Mouse (Mus musculus) liver, embryonic 12.5 days (tissue): ENCODE measurements around the gene Mdc1. TPM values are rescaled to one million over a fixed set of nuclear protein-coding genes. Genes with fewer than 3 reads are reported as not detected.

Source experiments
- ATAC-seq: fragments of 200-750 bp; cut with Nextera tagmentation; 2 replicates; pipeline ENCODE4 v1.8.0; 2017; ENCODE audit warnings: moderate number of reproducible peaks, mild to moderate bottlenecking, moderate library complexity
- H3K27ac ChIP-seq: fragments of 300-500 bp; sonication (generic); 2 replicates; pipeline ENCODE4 v1.5.1; 2016; ENCODE audit warnings: mild to moderate bottlenecking
- H3K27me3 ChIP-seq: fragments of 300-500 bp; sonication (generic); replicated peaks from 2 replicates; pipeline ENCODE4 v1.6.1; 2016; ENCODE audit warnings: mild to moderate bottlenecking, moderate library complexity
- H3K36me3 ChIP-seq: fragments of 300-500 bp; sonication (generic); 2 replicates; pipeline ENCODE4 v1.6.1; 2016; ENCODE audit warnings: mild to moderate bottlenecking, moderate library complexity
- H3K4me1 ChIP-seq: fragments of 300-500 bp; sonication (generic); 2 replicates; pipeline ENCODE4 v1.6.1; 2016
- H3K4me2 ChIP-seq: fragments of 300-500 bp; sonication (generic); 2 replicates; pipeline ENCODE4 v1.6.1; 2016; ENCODE audit warnings: mild to moderate bottlenecking, moderate library complexity
- H3K4me3 ChIP-seq: fragments of 300-500 bp; sonication (generic); 2 replicates; pipeline ENCODE4 v1.5.1; 2016; ENCODE audit warnings: mild to moderate bottlenecking, moderate library complexity
- H3K9ac ChIP-seq: fragments of 300-500 bp; sonication (generic); 2 replicates; pipeline ENCODE4 v1.6.1; 2016; ENCODE audit warnings: mild to moderate bottlenecking, moderate library complexity
- H3K9me3 ChIP-seq: fragments of 300-500 bp; sonication (generic); replicated peaks from 2 replicates; pipeline ENCODE4 v1.6.1; 2016; ENCODE audit warnings: mild to moderate bottlenecking, moderate library complexity
- WGBS: fragments of 180-500 bp; shearing (Covaris S2); methylation state at CpG from one replicate; pipeline ENCODE4 v1.1.7; 2016; ENCODE audit not compliant: insufficient replicate concordance; 5-methylcytosine and 5-hydroxymethylcytosine counted together
- polyA plus RNA-seq: library from polyadenylated mRNA; unstranded; fragments of >200 nt; fragmentation: Nextera tagmentation; extraction: Ambion mirVana; gene quantifications from 2 replicates; pipeline ENCODE4 v1.2.1, GENCODE M21; 2016

Mdc1 gene
- 14.2 and 15.0 TPM in 2 replicates for polyA plus RNA-seq

DNA sequence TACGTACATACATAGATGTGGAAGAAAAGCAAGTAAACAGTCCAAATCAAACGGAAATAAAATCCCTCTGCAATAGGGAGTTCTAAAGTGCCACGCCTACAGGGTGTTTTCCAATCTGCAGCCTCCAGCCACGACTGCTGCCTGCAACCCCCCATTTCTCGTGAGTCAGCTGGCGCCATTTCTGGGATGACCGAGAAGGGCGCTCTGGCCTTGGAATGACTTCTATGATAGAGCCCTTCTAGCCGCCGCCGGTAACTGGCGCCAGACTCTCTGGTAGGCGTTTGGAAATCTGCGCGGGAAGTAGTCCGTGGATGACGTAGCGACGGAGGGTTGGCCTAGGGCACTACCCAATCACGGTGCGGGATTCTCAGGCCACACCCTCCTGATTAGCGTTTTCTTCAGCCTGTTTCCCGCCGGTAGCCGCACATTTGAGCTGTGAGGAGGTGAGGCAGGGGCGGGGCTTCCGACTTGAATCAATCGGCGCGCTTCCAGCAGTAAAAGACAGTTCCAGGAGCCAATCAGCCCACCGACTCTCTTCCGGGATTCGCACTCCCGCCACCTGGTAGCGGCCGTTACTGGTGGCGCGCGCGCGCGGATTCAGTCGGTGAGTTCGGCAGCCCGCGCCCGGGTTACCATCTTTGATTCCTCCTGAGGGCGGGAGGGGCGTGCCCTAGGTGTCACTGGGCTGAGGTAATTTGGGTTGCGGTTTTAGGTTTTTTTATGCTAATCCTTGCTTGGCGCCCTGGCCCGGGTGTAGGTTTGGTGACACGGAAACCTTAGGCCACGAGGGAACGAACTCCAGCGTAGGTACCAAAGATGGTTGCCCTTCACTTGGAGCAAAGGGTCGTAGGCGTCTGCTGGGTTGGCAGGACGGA, at the start of gene Mdc1:
TSS of gene Mdc1 (plus strand) at position 440 of the 875 bp plus-strand sequence.
- peak within 1 kb of the TSS; percentile 80 for H3K4me2 ChIP-seq
- H3K27ac ChIP-seq: peak within 1 kb of the TSS; percentile 96
- H3K9me3 ChIP-seq: no peaks in the 10 kb centered on the region
- ATAC-seq: peak; percentile 87
- H3K9ac ChIP-seq: peak within 1 kb of the TSS; percentile 80
- no peaks in the 10 kb centered on the region for H3K27me3 ChIP-seq
- under 1% methylated on average over 59 of the region's 59 CpGs for WGBS
- peaks cover 45% of the 10 kb centered on the region for H3K4me1 ChIP-seq
- H3K36me3 ChIP-seq: peaks cover 32% of the 10 kb centered on the region
- peak within 1 kb of the TSS; percentile 73 for H3K4me3 ChIP-seq

GRCm38 (mm10) chr17:35792837-35793236, 48.5 kb upstream of the Mdc1 start:
- H3K4me2 ChIP-seq: no peak overlapping the region
- no peak overlapping the region for H3K27ac ChIP-seq
- WGBS: 55% methylated on average over 2 of the region's 2 CpGs

GRCm38 (mm10) chr17:35795099-35795498, 46.2 kb upstream of the Mdc1 start:
- Histone ChIP-seq H3K4me2 (0 out of 2 replicates have a peak overlapping the region, but pooled peaks have one; percentile 8), H3K4me3 (no peak overlapping the region), H3K4me1 (peaks cover 28% of the 10 kb centered on the region), H3K9me3 (no peaks in the 10 kb centered on the region), H3K27ac (peak overlapping the region; percentile 41; the same call in 1 of the 2 replicates), H3K9ac (no peak overlapping the region), H3K36me3 (no peaks in the 10 kb centered on the region), H3K27me3 (no peaks in the 10 kb centered on the region)
- WGBS: 9% methylated on average over 2 of the region's 2 CpGs
- peak; percentile 54 for ATAC-seq

More at GRCm38 (mm10) chr17:35792837-35793236, 48.5 kb upstream of the Mdc1 start:
- H3K4me1 ChIP-seq: peaks cover 28% of the 10 kb centered on the region
- no peak overlapping the region for H3K4me3 ChIP-seq
- no peak for ATAC-seq
- no peaks in the 10 kb centered on the region for H3K9me3 ChIP-seq
- no peak overlapping the region for H3K9ac ChIP-seq
- H3K27me3 ChIP-seq: no peaks in the 10 kb centered on the region
- H3K36me3 ChIP-seq: no peaks in the 10 kb centered on the region

DNA sequence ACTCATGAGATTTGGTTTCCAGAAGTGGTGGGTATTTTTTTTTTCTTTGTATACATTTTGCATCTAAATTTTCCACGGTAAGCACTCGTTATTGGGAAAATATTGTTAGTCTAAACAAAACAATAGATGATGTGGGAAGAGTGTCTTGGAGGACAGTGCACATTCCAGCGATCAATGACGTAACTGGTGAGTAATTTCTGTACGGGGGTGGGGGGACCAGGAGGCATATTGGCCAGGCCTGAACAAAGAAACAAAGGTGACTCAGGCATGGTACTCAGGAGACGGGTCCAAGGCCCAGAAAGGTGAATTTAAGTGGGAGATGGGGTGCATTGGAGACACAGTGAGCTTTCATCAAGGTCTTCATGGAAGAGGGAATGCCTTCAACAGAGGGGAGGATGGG, 45.7 kb upstream of the Mdc1 start:
- no peaks in the 10 kb centered on the region for H3K27me3 ChIP-seq
- no peaks in the 10 kb centered on the region for H3K36me3 ChIP-seq
- H3K4me1 ChIP-seq: peaks cover 28% of the 10 kb centered on the region
- no peaks in the 10 kb centered on the region for H3K9me3 ChIP-seq
- no peak for ATAC-seq
- peak overlapping the region; percentile 30; the same call in 1 of the 2 replicates for H3K27ac ChIP-seq
- no peak overlapping the region for H3K4me2 ChIP-seq
- H3K9ac ChIP-seq: no peak overlapping the region
- 74% methylated on average over 6 of the region's 6 CpGs for WGBS
- no peak overlapping the region for H3K4me3 ChIP-seq

DNA sequence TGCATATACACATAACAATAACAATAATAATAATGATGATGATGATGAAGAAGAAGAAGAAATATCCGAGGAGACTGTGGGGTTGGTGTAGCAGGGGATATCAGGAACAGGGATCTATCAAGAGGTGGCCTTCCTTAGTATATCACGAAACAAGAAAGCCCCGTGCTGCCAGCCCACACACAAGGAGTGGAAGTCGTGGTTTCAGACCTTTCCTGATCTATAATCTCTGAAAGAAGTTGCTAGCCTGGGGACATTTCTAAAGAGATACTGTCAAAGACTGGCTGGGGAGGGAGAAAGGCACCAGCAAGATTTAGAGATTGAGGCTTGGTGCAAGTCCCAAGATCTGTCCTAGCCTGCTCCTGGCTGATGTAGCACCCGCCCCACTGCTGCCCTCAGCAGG, 44.5 kb upstream of the Mdc1 start:
- H3K9ac ChIP-seq: no peak overlapping the region
- H3K4me1 ChIP-seq: peaks cover 28% of the 10 kb centered on the region
- no peaks in the 10 kb centered on the region for H3K9me3 ChIP-seq
- no peak overlapping the region for H3K4me2 ChIP-seq
- H3K27me3 ChIP-seq: no peaks in the 10 kb centered on the region
- no peak for ATAC-seq
- no peak overlapping the region for H3K4me3 ChIP-seq
- no peaks in the 10 kb centered on the region for H3K36me3 ChIP-seq
- no peak overlapping the region for H3K27ac ChIP-seq
- 20% methylated on average over 5 of the region's 5 CpGs for WGBS

DNA sequence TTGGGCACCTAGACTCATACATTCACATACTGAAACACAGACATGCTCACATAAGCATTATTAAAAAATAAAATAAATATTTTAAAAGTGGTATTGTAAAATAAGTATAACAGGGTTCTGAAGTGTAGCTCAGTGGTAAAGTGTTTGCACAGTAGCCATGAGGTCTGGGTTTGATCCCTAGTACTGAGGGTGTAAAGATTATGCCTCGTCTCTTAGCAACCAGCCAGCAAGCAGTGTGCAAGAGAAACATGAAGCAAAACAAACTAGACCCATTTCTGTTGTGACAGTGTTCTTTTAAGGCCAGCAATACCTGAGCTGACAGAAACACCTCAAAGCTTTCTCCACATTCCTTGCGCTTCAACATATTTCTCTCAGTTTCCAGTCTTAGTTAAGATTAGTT, 40.4 kb upstream of the Mdc1 start:
- Histone ChIP-seq H3K27me3 (no peaks in the 10 kb centered on the region), H3K9ac (no peak overlapping the region), H3K27ac (no peak overlapping the region), H3K4me3 (no peak overlapping the region), H3K4me2 (no peak overlapping the region), H3K36me3 (no peaks in the 10 kb centered on the region), H3K4me1 (peaks cover 13% of the 10 kb centered on the region), H3K9me3 (no peaks in the 10 kb centered on the region)
- no peak for ATAC-seq
- 76% methylated on average over 2 of the region's 2 CpGs for WGBS

DNA sequence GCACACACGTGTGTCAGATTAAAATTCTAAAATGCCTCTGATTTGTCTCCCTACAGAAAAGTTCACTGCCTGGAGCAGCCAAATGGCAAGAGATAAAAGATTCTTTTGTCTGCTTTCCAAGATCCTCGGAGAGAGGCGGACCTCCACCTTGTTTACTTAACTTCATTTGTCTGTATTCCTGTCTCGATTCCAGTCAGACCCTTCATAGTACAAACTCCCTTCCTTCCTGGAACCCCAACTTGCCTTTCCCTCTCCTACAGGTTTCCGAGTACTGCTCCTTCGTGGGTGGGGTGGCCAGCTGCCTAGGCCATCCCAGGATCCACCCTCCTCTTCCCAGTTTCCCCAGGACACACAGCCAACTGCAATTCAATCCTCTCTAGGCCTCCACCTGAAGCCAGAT, 38.3 kb upstream of the Mdc1 start:
- Histone ChIP-seq H3K9me3 (no peaks in the 10 kb centered on the region), H3K27ac (no peak overlapping the region), H3K36me3 (no peaks in the 10 kb centered on the region), H3K4me3 (no peak overlapping the region), H3K4me2 (no peak overlapping the region), H3K27me3 (no peaks in the 10 kb centered on the region), H3K4me1 (no peaks in the 10 kb centered on the region), H3K9ac (no peak overlapping the region)
- no peak for ATAC-seq
- WGBS: 60% methylated on average over 6 of the region's 6 CpGs

DNA sequence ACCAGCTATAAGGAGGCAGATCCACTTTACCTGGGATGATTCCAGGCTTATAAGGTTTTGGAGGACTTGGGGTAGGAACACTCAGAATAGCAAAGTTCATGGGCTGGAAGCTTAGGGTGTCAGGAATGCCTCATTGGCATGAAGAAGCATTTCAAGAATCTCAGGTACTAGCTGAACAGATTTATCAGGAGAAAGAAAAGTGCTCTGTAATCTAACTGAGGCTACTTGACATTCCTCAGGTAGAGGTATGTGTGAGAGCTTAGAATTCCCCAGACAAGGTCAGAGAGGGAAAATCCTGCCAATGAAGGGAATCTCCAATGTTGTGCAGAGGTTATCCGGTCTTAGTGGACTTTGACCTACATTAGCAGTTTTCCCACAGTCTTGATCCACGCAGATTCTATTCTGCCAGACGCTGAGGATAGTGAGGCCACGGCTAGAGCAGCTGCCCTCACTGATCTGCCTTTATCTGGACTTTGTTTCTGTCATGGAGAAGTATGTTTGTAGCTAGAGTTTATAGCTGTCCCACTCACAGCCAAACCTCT, 37.4 kb upstream of the Mdc1 start:
- no peak overlapping the region for H3K4me2 ChIP-seq
- H3K27ac ChIP-seq: no peak overlapping the region
- no peak overlapping the region for H3K9ac ChIP-seq
- no peaks in the 10 kb centered on the region for H3K9me3 ChIP-seq
- WGBS: 60% methylated on average over 4 of the region's 4 CpGs
- no peaks in the 10 kb centered on the region for H3K36me3 ChIP-seq
- no peaks in the 10 kb centered on the region for H3K4me1 ChIP-seq
- H3K4me3 ChIP-seq: no peak overlapping the region
- ATAC-seq: no peak
- H3K27me3 ChIP-seq: no peaks in the 10 kb centered on the region

GRCm38 (mm10) chr17:35808073-35808472, 33.2 kb upstream of the Mdc1 start:
- no peak for ATAC-seq
- Histone ChIP-seq H3K27me3 (no peaks in the 10 kb centered on the region), H3K27ac (no peak overlapping the region), H3K4me3 (no peak overlapping the region), H3K4me1 (0 out of 2 replicates have a peak, but pooled peaks cover 9% of the 10 kb centered on the region), H3K4me2 (no peak overlapping the region), H3K9ac (no peak overlapping the region), H3K36me3 (no peaks in the 10 kb centered on the region), H3K9me3 (no peaks in the 10 kb centered on the region)
- 60% methylated on average over 9 of the region's 9 CpGs for WGBS

DNA sequence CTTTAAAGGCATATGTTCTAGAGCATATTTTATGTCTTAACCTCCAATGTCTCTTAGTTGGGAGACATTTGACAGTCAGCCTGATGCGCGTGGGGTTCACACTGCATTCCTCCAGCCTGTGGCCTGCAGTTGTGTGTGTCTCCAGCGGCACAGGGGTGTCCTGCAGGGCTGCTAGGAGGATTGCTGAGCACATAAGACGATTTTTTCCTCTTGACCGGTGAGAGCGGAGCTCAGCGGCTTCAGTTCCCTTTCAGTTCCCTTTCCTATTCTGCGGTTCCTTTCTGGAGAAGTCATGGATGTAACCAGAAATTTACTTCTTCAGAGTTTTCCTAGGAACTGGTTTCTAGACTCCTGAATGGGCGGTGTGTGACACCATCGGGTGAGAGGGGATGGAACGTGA, 31.9 kb upstream of the Mdc1 start:
- no peak for ATAC-seq
- Histone ChIP-seq H3K27me3 (no peaks in the 10 kb centered on the region), H3K9me3 (no peaks in the 10 kb centered on the region), H3K36me3 (no peaks in the 10 kb centered on the region), H3K4me2 (no peak overlapping the region), H3K4me3 (no peak overlapping the region), H3K4me1 (peaks cover 15% of the 10 kb centered on the region), H3K9ac (no peak overlapping the region), H3K27ac (no peak overlapping the region)
- WGBS: 83% methylated on average over 11 of the region's 11 CpGs

GRCm38 (mm10) chr17:35810900-35811648, 30.2 kb upstream of the Mdc1 start:
- Histone ChIP-seq H3K4me3 (no peak overlapping the region), H3K27ac (no peak overlapping the region), H3K4me1 (peaks cover 29% of the 10 kb centered on the region), H3K36me3 (no peaks in the 10 kb centered on the region), H3K4me2 (no peak overlapping the region), H3K9me3 (no peaks in the 10 kb centered on the region), H3K9ac (no peak overlapping the region), H3K27me3 (no peaks in the 10 kb centered on the region)
- no peak for ATAC-seq
- 65% methylated on average over 5 of the region's 5 CpGs for WGBS

- H3K4me3 ChIP-seq: no peak overlapping the region
- WGBS: 74% methylated on average over 5 of the region's 5 CpGs
- H3K4me1 ChIP-seq: peaks cover 39% of the 10 kb centered on the region
- no peak overlapping the region for H3K4me2 ChIP-seq
- no peak overlapping the region for H3K27ac ChIP-seq
- H3K36me3 ChIP-seq: no peaks in the 10 kb centered on the region
- H3K9ac ChIP-seq: no peak overlapping the region
- no peaks in the 10 kb centered on the region for H3K27me3 ChIP-seq
- H3K9me3 ChIP-seq: no peaks in the 10 kb centered on the region
- no peak for ATAC-seq
These were observed 29.0 kb upstream of the Mdc1 start for GRCm38 (mm10) chr17:35812307-35812706.
